Mouse (Mus musculus): ENCODE measurements at regions not wholly inside any gene's neighbourhood (a gene's known extent, or its start where the extent isn't known, plus 50 kb on each side); places are given as distances from the start of the nearest gene placed in this dataset.

DNA sequence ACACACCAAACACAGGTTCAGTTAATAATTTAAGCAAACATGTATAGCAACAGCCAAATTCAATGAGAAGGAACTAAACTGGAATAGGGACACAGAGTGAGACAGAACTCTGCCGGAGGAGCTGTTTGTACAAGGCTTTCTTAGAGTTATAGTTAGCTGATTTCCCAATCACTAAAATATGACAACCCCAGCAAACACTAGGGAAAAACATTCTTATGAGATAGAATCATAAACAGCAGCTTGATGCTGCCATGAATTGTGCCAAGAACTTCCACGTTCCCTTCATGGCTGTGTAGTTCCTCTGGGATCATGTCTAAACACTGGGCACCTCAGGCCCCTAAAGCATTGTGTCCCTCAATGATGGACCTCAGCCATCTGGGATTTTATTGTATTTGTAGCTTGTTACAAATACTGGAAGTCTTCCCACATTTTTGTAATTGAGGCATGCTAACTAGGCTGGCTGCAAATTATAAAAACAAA is 1033.4 kb downstream of the Fam19a2 start:
- TF ChIP-seq ZC3H11A (IDR thresholded peaks at IDR 0.05; ENCODE audit: borderline replicate concordance, low read depth, low read length) (no peak), CHD2 (IDR thresholded peaks at IDR 0.05; ENCODE audit: low read depth, low read length) (no peak)

Measured in ES-E14 (cell line).